Mouse (Mus musculus) adrenal gland, postnatal 36 days (tissue): ENCODE results near the gene Dnaic2. TPM values are rescaled to one million over a fixed set of nuclear protein-coding genes. Genes with fewer than 3 reads are reported as not detected.

Source experiments
- DNase-seq, 2 experiments: peaks; one replicate each; pipeline ENCODE4 v3.0.0; 2021; ENCODE audit warnings: mixed read lengths in 1 of 2
- long read RNA-seq, 2 experiments: library from polyadenylated mRNA; stranded (forward); transcript quantifications; one replicate each; pipeline ENCODE4 v2.0.0; 2021; ENCODE audit warnings: borderline sequencing depth in 2 of 2
- total RNA-seq, 2 experiments: library from RNA; stranded (reverse); gene quantifications; 2 replicates each; pipeline ENCODE4 v1.2.3; 2021

The Dnaic2 gene
- total RNA-seq = under 1 TPM; 0.23 to 0.36 TPM
- long read RNA-seq, experiment 1 = 0 reads
- long read RNA-seq, experiment 2 = 0 reads

DNA sequence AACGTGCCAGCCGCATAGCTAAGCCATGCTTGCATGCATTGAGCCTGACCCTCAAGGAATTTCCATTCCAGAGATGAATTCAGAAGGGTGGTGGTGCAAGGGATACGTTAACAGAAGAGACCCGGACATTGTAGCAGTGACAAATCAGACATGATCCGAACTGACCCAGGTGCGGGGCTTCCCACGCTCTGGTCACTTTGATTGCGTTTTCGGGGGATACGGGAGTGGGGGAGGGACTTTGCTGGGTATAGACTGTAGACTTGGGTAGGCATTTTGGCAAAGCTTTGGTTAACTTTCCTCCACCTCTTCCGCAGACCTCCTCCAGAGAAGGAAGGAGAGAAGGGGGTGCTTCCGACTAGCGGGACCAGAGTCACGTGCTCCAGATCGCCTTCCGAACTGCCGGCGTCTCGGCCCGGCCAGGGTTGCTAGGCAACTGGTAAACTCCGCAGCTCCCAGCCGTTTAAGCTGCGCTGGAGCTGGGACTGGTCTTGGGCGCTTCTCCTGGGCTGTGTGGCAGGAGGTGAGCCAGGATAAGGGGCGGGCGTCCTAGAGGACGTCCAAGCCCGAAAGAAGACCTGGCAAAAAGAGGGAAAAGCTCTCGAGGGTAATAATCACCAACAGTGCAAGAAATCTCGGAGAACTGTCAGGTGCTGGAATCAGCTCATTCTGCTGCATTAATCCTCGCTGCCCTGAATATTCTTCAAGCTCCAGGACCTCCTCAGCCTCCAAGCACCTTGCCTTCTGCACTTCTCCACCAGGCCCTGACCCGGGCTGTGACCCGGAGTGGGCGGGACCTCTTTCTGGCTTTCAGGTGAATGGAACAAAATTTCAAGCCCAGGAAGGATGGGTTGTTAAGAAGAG lies at the start of gene Dnaic2:
Gene Dnaic2 (plus strand): TSS at position 444 of the 861 bp plus-strand sequence.
- peak; percentile 83 to 89 for DNase-seq

DNA sequence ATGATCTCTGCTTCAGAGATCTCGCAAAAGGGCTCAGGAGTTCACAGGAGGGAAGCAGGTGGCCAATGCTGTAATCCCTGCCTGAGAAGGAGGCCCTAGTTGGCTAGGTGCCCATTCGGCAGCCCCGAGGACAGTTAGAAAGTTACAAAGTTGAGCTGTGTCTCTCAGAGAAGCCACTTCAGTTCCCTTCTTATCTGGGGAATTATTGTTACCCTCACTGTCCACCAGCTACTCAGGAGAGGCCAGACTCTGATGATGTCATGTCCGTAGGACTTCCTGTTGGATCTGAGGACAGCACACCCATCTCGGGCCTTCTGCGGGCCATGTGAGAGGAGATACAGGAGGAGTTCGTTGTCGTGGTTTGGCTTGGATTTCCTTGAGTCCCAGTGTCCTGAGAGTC lies 47.6 kb upstream of the Dnaic2 start:
- peak; percentile 63 to 65 for DNase-seq

- peak; percentile 85 to 86 for DNase-seq
These were observed 46.9 kb upstream of the Dnaic2 start for GRCm38 (mm10) chr11:114680291-114680690.

- DNase-seq = no peak
These were observed 46.2 kb upstream of the Dnaic2 start for GRCm38 (mm10) chr11:114681054-114681453.

DNA sequence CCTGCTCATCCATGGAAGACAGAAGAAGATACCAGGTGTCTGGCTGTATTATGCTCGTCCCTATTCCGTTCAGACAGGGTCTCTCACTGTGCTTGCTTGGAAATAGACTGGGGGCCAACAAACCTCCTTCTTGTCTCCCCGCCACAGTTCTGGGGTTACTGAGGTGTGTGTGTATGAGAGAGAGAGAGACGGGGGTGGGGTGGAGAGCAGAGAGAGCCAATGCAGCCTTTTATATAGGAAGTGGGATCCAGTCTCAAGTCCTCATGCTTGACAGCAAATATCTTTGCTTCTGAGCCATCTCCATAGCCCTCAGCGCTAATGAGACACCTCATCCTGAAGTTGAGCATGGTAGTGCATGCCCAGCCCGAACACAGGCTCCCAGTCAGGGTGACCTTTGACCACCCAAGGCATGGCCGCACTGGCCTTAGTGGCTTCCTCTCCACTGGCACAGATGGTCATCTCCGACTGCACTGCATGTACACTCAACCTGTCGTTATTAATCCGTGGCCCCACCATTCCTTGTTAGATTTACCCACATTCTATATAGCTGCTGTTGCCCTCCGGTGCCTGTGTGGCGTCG lies 44.8 kb upstream of the Dnaic2 start:
- no peak for DNase-seq

DNA sequence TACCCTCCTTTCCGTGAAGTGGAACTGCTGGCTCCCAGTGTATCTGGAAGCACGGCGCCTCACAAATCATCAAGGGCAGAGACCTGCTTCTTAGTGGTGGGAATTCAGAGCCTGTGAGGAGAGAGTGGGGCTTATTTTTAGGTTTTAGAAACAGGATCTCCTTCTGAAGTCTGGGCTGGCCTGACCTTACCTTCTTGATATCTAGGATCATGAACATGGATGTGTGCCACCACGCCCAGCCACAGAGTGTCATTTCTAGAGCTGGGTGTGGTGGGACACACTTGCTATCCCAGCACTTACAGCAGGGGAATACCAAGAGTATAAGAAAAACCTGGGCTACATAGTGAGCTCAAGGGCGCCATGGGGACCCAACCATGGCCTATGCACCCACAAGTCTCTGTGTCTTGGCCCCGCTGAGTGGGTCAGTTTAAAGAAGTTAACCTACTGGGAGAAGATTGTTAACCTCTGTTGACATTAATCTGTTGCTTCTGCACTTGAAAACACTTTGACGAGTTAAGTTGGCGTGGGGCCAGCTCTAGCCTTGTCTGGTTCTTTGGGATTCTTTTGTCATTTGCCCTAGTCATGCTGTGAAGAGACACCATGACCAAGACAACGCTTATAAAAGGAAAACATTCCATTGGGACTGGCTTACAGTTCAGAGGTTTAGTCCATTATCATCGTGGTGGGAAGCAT lies 44.0 kb upstream of the Dnaic2 start:
- no peak for DNase-seq

GRCm38 (mm10) chr11:114683722-114684621 lies 43.2 kb upstream of the Dnaic2 start:
- DNase-seq = no peak

DNA sequence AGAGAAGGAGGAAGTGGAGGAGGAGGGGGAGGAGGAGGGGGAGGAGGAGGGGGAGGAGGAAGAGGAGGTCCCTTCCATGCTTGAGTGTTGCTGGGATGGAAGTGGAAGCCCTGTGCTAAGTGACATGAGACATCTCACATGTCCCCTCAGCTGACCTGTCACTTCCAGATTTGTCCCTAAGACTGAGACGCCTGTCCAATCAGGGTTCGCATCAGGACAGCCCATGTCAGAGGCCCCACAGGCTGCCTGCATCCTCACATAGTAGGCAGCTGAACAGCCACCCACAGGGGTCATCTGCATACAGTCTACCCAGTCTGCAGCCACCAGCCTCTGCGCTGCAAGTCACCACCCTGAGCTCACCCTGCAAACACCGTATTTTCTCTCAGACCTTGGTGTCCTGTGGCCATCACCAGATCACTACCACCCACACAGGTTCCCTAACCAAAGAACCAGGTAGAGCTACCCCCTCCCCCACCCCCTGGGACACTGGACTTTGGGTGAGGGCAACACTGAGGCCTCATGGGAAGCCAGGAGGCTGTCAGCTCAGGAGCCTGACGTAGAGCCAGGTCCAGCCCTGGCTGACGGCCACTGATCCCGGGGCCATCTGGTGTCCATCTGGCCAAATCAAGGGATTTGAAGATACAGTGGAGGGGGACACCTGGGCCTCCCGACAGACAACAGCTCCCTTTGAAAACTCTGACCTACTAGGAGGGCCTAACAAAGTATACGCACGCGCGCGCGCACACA lies 42.4 kb upstream of the Dnaic2 start:
- DNase-seq = peak in 1 of 2 experiments; percentile 47

GRCm38 (mm10) chr11:114685526-114686040 lies 41.6 kb upstream of the Dnaic2 start:
- DNase-seq = no peak

DNA sequence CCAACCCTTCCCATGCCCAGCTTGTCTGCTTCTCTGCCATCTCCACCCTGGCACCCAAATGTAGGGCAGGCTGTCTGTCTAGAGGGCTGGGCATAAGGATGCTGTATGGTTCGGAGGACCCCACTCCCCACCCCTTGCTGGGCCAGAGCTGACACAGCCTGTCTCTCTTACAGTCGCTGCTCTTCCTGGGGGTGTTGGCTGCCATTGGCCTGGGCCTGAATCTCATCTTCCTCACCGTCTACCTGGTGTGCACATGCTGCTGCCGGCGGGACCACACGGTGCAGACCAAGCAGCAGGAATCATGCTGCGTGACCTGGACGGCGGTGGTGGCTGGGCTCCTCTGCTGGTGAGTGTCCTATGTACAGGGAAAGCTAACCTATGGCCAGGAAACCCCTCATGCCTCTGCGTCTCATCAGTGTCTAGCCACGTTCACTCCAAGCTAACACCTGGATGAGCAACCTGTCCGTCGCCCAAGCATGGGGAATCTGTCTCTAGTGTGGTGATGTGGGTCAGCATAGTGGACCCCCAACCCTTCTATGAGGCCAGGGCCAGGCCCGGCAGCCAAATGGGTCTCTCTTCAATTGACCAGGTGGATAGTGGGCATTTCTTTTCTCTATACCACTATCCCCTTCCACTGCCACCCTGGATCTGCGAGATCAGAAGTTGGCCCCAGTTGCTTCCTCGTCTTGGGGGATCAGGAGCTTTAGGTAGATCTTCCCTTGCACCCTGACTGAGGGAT lies 40.8 kb upstream of the Dnaic2 start:
- no peak for DNase-seq

- peak; percentile 46 to 64 for DNase-seq
These were observed 39.5 kb upstream of the Dnaic2 start for GRCm38 (mm10) chr11:114687574-114688188.

DNA sequence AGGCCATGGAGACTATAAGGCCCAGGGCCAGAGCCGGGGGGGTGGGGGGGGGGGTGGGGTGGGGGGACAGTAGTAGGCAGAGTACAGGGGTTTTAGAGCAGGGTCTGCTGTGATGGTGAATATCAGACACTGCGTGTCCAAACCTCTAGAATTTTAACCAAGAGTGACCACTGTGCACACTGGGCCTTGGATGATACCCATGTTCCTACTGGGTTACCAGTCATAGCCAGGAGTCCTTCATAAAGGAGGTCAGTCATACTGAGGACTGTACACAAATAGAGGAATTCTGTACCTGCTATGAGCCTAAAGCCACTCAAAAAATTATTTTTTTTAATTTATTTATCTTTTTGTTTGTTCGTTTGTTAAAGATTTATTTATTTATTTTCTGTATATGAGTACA lies 38.5 kb upstream of the Dnaic2 start:
- no peak for DNase-seq

DNA sequence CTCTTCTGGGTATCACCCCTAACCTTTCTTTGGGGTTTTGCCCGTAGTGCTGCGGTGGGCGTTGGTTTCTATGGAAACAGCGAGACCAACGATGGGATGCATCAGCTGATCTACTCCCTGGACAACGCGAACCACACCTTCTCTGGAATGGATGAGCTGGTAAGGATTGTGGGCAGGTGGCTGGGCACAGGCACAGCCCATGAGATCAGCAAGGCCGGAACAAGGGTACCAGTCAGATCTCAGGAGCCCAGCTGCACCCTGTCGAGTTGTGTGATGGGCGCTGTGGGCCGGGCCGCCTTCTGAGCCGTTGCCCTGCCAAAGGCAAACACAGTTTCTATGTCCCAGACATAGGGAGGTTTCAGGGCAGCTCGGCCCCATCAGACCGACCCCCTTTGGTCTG lies 37.0 kb upstream of the Dnaic2 start:
- DNase-seq = no peak

GRCm38 (mm10) chr11:114691454-114692182 lies 35.6 kb upstream of the Dnaic2 start:
- peak; percentile 76 to 82 for DNase-seq

- DNase-seq = no peak
These were observed 34.6 kb upstream of the Dnaic2 start for GRCm38 (mm10) chr11:114692601-114693000.

GRCm38 (mm10) chr11:114693456-114693855 lies 33.8 kb upstream of the Dnaic2 start:
- DNase-seq = no peak

DNA sequence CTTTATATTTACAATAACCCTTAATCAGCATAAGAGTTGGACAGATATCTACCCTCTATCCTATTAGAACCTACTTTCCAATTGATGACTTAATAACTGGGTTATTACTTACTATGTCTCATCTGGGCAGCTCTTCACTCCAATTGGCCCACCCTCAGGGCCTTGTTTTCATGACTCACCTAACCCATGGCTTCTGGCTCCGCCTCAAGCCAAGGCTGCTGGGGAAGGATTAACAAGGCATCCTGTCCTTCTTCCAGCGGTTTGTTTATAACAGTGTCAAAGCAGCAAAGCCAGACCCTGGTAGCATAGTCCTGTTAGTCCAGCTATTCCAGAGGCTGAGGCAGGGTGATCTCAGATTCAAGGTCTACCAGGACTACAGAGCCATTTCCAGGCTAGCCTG lies 32.8 kb upstream of the Dnaic2 start:
- peak; percentile 80 to 87 for DNase-seq

GRCm38 (mm10) chr11:114698496-114698895 lies 28.7 kb upstream of the Dnaic2 start:
- DNase-seq = no peak

DNA sequence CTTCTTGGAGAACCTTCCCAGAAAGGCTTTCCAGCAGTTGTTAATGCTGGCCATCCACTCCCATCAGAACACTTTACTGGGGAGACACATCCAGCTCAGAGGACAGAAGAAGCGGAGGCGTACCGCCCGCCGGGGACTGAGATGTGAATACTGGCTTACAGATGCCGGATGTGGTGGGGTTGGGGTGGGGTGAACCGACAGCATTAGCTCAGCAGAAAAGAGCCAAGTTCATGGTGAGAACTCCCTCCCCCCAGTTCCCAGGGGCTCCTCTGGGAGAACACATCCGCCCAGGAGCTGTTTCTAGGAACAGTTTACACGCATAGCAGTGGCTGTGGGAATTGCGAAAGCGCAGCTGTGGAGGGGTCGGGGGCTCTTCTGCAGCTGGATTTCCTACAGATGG lies 27.7 kb upstream of the Dnaic2 start:
- no peak for DNase-seq
